In genomic region chr3:152265351-152266035, GRCm38 (mm10) we compare ENCODE assay signal across 7 mouse cellular contexts. TPM values are rescaled to one million over a fixed set of nuclear protein-coding genes. Genes with fewer than 3 reads are reported as not detected.
DNase-seq lines count a peak whose midpoint lies in the region; ATAC-seq lines count a peak whose summit lies in the region.

No protein-coding gene starts in this region.

- peaks cover 29% of the 10 kb centered on the region for H3K27me3 ChIP-seq in hindbrain, embryonic 14.5 days (ENCODE audit: control insufficient read depth, insufficient read depth, low read length)
- peaks cover 29% of the 10 kb centered on the region for H3K27me3 ChIP-seq in limb, embryonic 12.5 days
- peaks cover 17% of the 10 kb centered on the region for H3K27me3 ChIP-seq in midbrain, embryonic 11.5 days (ENCODE audit: control insufficient read depth, insufficient read depth, low read length)
- H3K27me3 ChIP-seq in stomach, embryonic 14.5 days (ENCODE audit: control insufficient read depth, insufficient read depth, low read length), result no peaks in the 10 kb centered on the region

- H3K27ac ChIP-seq in hindbrain, embryonic 14.5 days, result no peak overlapping the region
- peak overlapping the region; percentile 88 for H3K27ac ChIP-seq in limb, embryonic 12.5 days
- H3K27ac ChIP-seq in midbrain, embryonic 11.5 days (ENCODE audit: low read depth, low read length), result no peak overlapping the region
- H3K27ac ChIP-seq in stomach, embryonic 14.5 days (ENCODE audit: low read length), result peak overlapping the region; percentile 83

- peak overlapping the region; percentile 67 for H3K9ac ChIP-seq in hindbrain, embryonic 14.5 days
- H3K9ac ChIP-seq in limb, embryonic 12.5 days (replicated peaks), result peak overlapping the region; percentile 82
- H3K9ac ChIP-seq in midbrain, embryonic 11.5 days (ENCODE audit: low read length), result peak overlapping the region; percentile 76
- peak overlapping the region; percentile 63 for H3K9ac ChIP-seq in stomach, embryonic 14.5 days (replicated peaks; ENCODE audit: low read depth, low read length)

- WGBS in hindbrain, embryonic 14.5 days, result under 1% methylated on average over 59 of the region's 63 CpGs
- under 1% methylated on average over 52 of the region's 63 CpGs for WGBS in limb, embryonic 12.5 days
- 1% methylated on average over 57 of the region's 63 CpGs for WGBS in midbrain, embryonic 11.5 days
- under 1% methylated on average over 54 of the region's 63 CpGs for WGBS in stomach, embryonic 14.5 days

- H3K9me3 ChIP-seq in hindbrain, embryonic 14.5 days (ENCODE audit: control insufficient read depth, low read length), result no peaks in the 10 kb centered on the region
- no peaks in the 10 kb centered on the region for H3K9me3 ChIP-seq in limb, embryonic 12.5 days
- H3K9me3 ChIP-seq in midbrain, embryonic 11.5 days (ENCODE audit: control insufficient read depth, low read length), result no peaks in the 10 kb centered on the region
- H3K9me3 ChIP-seq in stomach, embryonic 14.5 days (ENCODE audit: control insufficient read depth, low read depth, low read length), result no peaks in the 10 kb centered on the region

- H3K4me2 ChIP-seq in hindbrain, embryonic 14.5 days (replicated peaks), result peak overlapping the region; percentile 100
- peak overlapping the region; percentile 94 for H3K4me2 ChIP-seq in limb, embryonic 12.5 days
- H3K4me2 ChIP-seq in midbrain, embryonic 11.5 days, result peak overlapping the region; percentile 97
- H3K4me2 ChIP-seq in stomach, embryonic 14.5 days (replicated peaks; ENCODE audit: low read depth, low read length), result peak overlapping the region; percentile 91

- DNase-seq in R1 (ENCODE audit: low read depth, low spot score), result peak; percentile 64
- peak; percentile 60 to 66 for DNase-seq in cerebellum, postnatal 10 days
- DNase-seq in gastrocnemius, adult 8-10 months (ENCODE audit: low spot score in 2 of 2), result peak; percentile 84 to 87
- peak; percentile 47 for DNase-seq in hindbrain, embryonic 14.5 days (ENCODE audit: low spot score)
- peak; percentile 96 for DNase-seq in midbrain, embryonic 11.5 days (ENCODE audit: low spot score, missing footprints)

- H3K36me3 ChIP-seq in hindbrain, embryonic 14.5 days (replicated peaks; ENCODE audit: control insufficient read depth, insufficient read depth), result no peaks in the 10 kb centered on the region
- no peaks in the 10 kb centered on the region for H3K36me3 ChIP-seq in limb, embryonic 12.5 days
- no peaks in the 10 kb centered on the region for H3K36me3 ChIP-seq in midbrain, embryonic 11.5 days (ENCODE audit: control insufficient read depth, insufficient read depth, low read length)
- H3K36me3 ChIP-seq in stomach, embryonic 14.5 days (ENCODE audit: control insufficient read depth, insufficient read depth, low read length), result no peaks in the 10 kb centered on the region

- H3K4me3 ChIP-seq in hindbrain, embryonic 14.5 days (replicated peaks; ENCODE audit: low read length), result peak overlapping the region; percentile 51
- peak overlapping the region; percentile 62 for H3K4me3 ChIP-seq in limb, embryonic 12.5 days (replicated peaks)
- H3K4me3 ChIP-seq in midbrain, embryonic 11.5 days (ENCODE audit: low read depth, low read length), result peak overlapping the region; percentile 55
- H3K4me3 ChIP-seq in stomach, embryonic 14.5 days (ENCODE audit: low read depth, low read length), result peak overlapping the region; percentile 57

- ATAC-seq in hindbrain, embryonic 14.5 days (ENCODE audit: low FRiP score), result peak; percentile 68
- peak; percentile 88 for ATAC-seq in limb, embryonic 12.5 days (ENCODE audit: insufficient number of reproducible peaks, insufficient read depth, low FRiP score, low TSS enrichment, low read depth)
- ATAC-seq in midbrain, embryonic 11.5 days (ENCODE audit: low FRiP score), result peak; percentile 86
- ATAC-seq in stomach, embryonic 14.5 days (ENCODE audit: insufficient number of reproducible peaks, insufficient read depth, low FRiP score, low read depth), result peak; percentile 89

- peaks cover 7% of the 10 kb centered on the region; the same call in 1 of the 2 replicates for H3K4me1 ChIP-seq in hindbrain, embryonic 14.5 days (replicated peaks; ENCODE audit: control insufficient read depth, insufficient read depth, low read length)
- H3K4me1 ChIP-seq in limb, embryonic 12.5 days (replicated peaks), result peaks cover 21% of the 10 kb centered on the region
- H3K4me1 ChIP-seq in midbrain, embryonic 11.5 days (ENCODE audit: control insufficient read depth, insufficient read depth, low read length), result peaks cover 9% of the 10 kb centered on the region
- H3K4me1 ChIP-seq in stomach, embryonic 14.5 days (ENCODE audit: control insufficient read depth, insufficient read depth, low read length), result peaks cover 13% of the 10 kb centered on the region; the same call in 1 of the 2 replicates

RNA-seq across cellular contexts. Expression of gene Nexn, which starts 0.7 kb away (rescaled TPM):
- total RNA-seq in gastrocnemius, adult 8-10 months (2022), result 100 to 1,000 TPM; 201 to 345 (median 252) TPM
- 0.33 and 1.8 TPM in 2 replicates for polyA plus RNA-seq in hindbrain, embryonic 14.5 days (2014; fragmentation: Nextera tagmentation; extraction: Ambion mirVana)
- 14.0 and 17.0 TPM in 2 replicates for polyA plus RNA-seq in limb, embryonic 12.5 days (2016; fragmentation: Nextera tagmentation; extraction: Ambion mirVana)
- polyA plus RNA-seq in midbrain, embryonic 11.5 days (2014; fragmentation: Nextera tagmentation; extraction: Ambion mirVana), result 2.6 and 4.2 TPM in 2 replicates
- polyA plus RNA-seq in stomach, embryonic 14.5 days (2014; fragmentation: Nextera tagmentation; extraction: Ambion mirVana), result 35.3 and 47.8 TPM in 2 replicates

RNA-seq across cellular contexts. Expression of gene Fubp1, which starts 55.3 kb away (rescaled TPM):
- total RNA-seq in gastrocnemius, adult 8-10 months (2022), result 10 to 100 TPM; 20.1 to 27.7 (median 21.3) TPM
- polyA plus RNA-seq in hindbrain, embryonic 14.5 days (2014; fragmentation: Nextera tagmentation; extraction: Ambion mirVana), result 208 and 210 TPM in 2 replicates
- polyA plus RNA-seq in limb, embryonic 12.5 days (2016; fragmentation: Nextera tagmentation; extraction: Ambion mirVana), result 403 and 416 TPM in 2 replicates
- 452 and 457 TPM in 2 replicates for polyA plus RNA-seq in midbrain, embryonic 11.5 days (2014; fragmentation: Nextera tagmentation; extraction: Ambion mirVana)
- polyA plus RNA-seq in stomach, embryonic 14.5 days (2014; fragmentation: Nextera tagmentation; extraction: Ambion mirVana), result 252 and 265 TPM in 2 replicates

RNA-seq across cellular contexts. Expression of gene Dnajb4, which starts 55.4 kb away (rescaled TPM):
- 10 to 100 TPM; 43.8 to 67.3 (median 46.9) TPM for total RNA-seq in gastrocnemius, adult 8-10 months (2022)
- 40.0 and 46.5 TPM in 2 replicates for polyA plus RNA-seq in hindbrain, embryonic 14.5 days (2014; fragmentation: Nextera tagmentation; extraction: Ambion mirVana)
- 35.2 and 36.8 TPM in 2 replicates for polyA plus RNA-seq in limb, embryonic 12.5 days (2016; fragmentation: Nextera tagmentation; extraction: Ambion mirVana)
- 26.6 and 29.0 TPM in 2 replicates for polyA plus RNA-seq in midbrain, embryonic 11.5 days (2014; fragmentation: Nextera tagmentation; extraction: Ambion mirVana)
- polyA plus RNA-seq in stomach, embryonic 14.5 days (2014; fragmentation: Nextera tagmentation; extraction: Ambion mirVana), result 30.3 and 31.4 TPM in 2 replicates

Comparison
In these comparisons a context has a peak if more than half of its experiments do, and no peak if none do; other contexts are left out.
1. H3K27ac ChIP-seq: peak in limb, embryonic 12.5 days (single experiment) and stomach, embryonic 14.5 days (single experiment); none in hindbrain, embryonic 14.5 days (single experiment) and midbrain, embryonic 11.5 days (single experiment).
2. Peak in every context shown above with its lines, with median percentiles within 50 percentile points of each other: DNase-seq, ATAC-seq, H3K4me2 ChIP-seq, H3K4me3 ChIP-seq and H3K9ac ChIP-seq.